Mouse (Mus musculus): ENCODE data around the gene Rsc1a1.

- TF ChIP-seq GATA1 (IDR thresholded peaks at IDR 0.05; ENCODE audit: borderline replicate concordance, low read length) (no peak), FLI1 (IDR thresholded peaks at IDR 0.05; ENCODE audit: low read length) (no peak)
These were observed 32.2 kb upstream of the Rsc1a1 start for GRCm38 (mm10) chr4:141717633-141718032.
